Mouse (Mus musculus) urinary bladder, adult 18-20 months (tissue): Measurements from ENCODE around the gene Zfp422.
"Not testable (repeated sequence)": the region's sequence is repeated elsewhere in the genome, so short reads cannot be mapped to it uniquely, and the experiment has no call there.

ENCODE experiments used
- DNase-seq, 2 experiments: peaks; one replicate each; pipeline ENCODE4 v3.0.0; 2022; ENCODE audit warnings: low spot score in 2 of 2, mixed read lengths in 2 of 2

Zfp422 gene

GRCm38 (mm10) chr6:116649811-116650210 is 21.0 kb upstream of the Zfp422 start:
- peak in 1 of 2 experiments; percentile 41 for DNase-seq

DNA sequence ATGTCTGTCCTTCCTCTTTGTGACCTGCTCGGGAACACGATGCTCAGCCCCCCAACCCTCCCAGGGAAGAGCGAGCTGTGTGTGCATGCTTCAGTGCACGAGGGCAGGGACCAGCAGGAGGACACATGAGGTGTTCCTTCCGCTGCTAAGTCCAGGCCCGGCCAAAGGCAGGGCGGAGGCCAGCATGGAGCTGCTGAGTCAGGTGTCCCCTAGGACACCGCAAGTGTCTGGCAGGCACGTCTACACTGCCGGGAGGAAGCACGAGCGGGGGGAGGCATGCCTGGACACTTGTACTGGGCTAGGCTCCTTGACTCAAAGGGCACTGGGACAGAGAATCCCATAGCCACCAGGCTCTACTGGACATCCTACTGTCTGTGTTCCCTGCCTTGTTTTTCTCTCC is 19.0 kb upstream of the Zfp422 start:
- DNase-seq, result peak in 1 of 2 experiments; percentile 47

- DNase-seq, result no peak
These were observed 15.5 kb upstream of the Zfp422 start for GRCm38 (mm10) chr6:116644335-116644734.

DNA sequence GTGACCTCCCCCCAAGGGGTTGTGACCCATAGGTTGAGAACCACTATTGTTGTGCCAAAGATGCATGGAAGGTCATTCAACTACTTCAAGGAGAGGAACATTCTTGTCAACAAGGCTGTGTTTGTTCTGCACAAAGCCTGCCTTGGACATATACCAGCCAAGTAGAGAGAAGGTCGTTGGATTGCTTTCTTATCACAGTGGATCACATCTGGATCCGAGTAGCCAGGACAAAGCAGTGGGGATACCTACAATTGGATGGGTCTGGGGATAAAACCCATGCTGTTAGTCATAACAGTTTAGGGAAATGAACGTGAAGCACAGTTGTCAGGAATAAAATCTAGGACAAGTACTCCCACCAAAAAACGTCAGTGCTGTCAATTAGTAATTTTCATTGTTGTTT is 15.1 kb upstream of the Zfp422 start:
- DNase-seq, result no peak

DNA sequence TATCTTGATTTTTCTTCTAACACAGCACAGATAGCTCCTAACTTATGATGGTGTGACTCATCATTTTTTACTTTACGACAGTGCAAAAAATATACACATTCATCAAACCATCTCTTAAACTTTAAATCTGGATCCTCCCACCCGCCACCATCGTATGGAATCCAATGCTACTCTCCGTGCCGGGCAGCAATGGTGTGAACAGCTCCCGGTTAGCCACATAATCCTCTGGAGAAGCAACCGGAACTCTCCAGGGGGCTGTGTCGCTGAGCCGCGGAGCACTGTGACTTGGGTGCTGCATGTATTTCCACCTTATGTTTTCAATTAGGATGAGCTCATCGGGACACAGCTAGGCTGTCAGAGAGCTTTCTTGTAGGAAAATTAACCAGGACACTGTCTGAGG is 14.1 kb upstream of the Zfp422 start:
- DNase-seq, result no peak

DNA sequence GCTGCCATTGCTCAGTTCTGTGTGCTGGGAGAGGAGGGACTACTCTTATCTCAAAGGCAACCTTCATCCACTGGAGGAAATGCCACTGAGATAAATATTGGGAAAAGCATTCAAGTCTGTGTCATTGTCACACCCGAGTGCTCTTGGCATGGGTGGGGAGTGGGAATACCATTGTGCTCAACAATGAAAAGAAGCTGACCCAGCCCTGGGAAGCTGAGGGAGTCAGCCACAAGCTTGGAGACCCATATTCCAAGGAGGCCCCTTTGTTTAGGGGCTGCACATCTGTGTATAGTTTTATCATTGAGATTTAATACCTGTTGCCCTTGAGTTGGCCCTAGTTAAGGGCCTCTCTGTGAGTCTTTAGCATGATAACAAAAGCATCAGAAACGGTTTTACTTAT is 10.9 kb upstream of the Zfp422 start:
- no peak for DNase-seq

- no peak for DNase-seq
These were observed 10.1 kb upstream of the Zfp422 start for GRCm38 (mm10) chr6:116638871-116639270.

DNA sequence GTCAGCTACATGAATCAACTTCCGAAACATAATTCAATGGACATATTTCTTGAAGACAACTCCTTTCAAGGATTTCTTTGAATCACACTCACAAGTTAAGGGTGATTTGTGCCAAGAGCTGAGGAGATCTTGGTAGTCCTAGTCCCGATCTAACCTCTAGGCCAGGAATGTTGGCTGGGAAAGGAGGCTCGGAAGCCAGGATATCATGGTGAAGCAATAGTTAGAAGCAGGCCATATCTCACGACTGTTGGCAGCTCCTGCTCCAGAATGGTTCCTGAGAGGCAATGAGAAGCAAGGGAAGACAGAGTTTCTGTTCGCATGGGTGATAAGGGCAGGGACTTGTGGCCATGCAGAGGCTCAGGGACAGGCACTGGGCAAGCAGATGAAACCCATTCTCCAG is 8.7 kb upstream of the Zfp422 start:
- no peak for DNase-seq

DNA sequence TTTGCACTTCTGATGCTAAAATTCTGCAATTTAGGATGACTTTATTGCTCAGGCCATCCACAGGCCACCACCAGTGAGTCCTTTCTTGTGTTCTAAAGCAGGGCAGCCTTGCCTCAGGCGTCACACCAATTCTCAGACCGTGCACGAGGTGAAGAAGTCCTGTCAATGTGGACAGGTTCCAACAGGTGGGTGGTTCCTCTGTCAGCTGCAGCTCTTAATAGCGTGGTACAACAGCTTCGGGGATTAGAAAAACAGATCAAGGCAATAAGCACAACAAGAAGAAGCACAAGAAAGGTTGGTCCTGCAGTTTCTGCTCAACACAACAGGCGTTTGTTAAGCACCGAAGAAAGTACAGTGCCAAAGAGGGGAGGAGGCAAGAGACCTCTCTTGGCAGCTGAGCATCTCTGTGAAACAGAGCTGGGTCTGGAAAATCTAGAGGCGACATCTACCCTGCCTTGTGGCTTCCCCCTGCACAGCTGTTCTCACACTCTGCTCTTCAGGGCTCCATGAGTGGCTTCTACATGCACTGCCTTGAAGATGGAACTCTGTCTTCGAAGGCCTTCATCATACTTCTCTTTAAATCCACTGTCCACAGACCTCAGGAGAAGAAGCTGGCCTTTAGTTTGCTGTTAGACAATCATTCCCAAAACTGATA is 7.9 kb upstream of the Zfp422 start:
- no peak for DNase-seq

DNA sequence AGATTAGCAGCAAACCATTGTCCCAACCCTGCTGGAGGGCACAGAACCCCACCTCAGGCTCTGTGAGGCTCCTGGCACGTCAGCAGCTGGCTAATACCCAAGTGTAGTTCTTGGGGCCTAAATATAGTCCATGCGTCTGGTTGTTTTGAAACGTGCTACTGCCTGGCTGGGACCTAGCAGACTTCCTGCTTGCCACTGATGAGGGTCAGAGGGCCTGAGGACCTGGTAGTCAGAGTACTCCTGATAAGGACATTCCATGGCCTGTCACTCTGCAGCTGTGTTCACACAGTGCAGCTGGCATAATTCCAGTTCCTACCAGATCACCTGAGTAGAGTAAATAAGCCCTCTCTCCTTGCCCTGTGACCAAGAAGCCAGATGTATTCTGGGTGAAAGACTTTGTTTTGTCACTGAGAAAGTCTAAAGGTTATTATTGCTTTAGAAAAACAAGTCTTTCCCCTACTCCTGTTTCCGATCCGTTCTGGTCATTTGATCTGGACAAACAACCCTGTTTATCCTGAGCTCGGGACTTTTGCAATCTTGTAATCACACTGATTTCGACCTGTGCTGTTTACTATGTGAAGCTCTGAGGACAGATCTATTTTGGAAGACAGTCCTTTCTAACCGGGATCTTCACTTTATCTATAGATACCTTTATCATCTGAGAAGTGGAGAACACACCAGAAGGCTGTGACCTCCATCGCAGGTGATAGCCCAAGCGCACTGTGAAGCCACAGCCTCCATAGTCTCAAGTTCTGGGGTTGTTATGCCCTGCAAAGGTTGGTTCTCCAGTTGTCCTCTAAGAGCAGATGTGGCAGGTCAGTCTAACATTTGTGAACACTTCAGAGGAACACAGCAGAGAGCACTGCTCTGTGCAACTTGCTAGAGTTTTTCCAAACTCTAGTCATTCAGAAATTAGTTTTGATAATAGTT is 6.7 kb upstream of the Zfp422 start:
- peak; percentile 56 to 79 for DNase-seq

DNA sequence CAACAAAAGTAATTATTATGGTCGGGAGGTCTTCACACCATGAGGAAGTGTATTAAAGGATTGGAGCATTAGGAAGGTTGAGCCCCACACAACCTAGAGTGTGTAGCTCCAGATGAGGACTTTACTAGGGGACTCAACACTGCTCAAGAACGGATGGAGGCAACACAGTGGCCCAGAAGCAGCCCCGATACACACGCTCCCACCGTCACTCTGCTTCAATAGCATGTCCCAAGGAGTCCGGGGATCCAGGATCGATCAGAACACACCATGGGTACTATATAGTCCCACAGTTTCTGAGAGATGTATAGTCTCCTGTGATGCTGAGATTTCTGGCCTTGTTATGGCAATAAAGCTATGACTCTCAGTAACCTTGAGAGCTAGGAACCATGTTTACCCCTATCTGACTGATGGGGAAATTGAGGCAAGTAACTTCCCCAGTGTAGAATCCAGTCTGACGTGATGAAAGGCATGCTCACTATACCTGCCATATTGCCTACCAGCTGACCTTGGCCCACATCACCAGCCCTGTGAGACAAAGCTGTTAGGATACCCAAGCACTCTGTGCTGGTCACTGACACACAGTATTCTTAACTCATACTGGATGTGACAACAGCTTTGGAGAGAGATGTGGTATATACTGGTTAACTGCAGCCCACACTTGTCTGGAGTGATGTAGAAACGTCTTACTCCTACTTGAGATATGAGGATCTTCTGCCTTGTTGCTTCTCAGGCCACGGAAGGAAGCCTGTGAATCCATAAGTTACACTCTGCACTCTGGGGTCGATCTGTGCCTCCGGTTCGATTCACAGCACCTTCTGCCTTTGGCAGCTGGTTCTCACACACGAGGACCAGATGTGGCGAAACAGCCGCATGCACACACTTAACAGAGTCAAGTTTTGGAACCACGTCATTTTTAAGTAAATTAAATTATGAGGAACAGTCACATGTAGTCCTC is 5.2 kb upstream of the Zfp422 start:
- DNase-seq, result no peak

GRCm38 (mm10) chr6:116632129-116632528 is 3.3 kb upstream of the Zfp422 start:
- DNase-seq, result peak; percentile 65 to 72

DNA sequence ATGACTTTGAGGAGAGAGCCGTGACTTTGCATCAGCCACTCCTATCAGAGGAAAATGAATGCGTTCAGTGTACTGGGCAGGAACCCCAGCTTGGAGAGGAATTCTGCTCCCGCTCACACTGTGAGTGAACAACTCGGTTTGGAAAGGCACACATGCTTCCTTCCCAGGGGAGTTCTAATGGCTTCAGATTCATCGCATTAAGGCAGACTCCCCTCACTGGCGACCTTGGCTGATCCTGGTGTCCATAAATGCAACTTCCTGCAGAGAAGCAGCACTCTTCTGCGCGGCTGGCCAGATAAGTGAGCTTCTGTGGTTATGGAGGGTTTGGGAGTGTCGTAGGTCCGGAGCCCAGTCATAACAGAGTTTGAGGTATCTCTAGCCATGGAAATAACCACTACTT is 967 bp upstream of the Zfp422 start:
- no peak for DNase-seq

DNA sequence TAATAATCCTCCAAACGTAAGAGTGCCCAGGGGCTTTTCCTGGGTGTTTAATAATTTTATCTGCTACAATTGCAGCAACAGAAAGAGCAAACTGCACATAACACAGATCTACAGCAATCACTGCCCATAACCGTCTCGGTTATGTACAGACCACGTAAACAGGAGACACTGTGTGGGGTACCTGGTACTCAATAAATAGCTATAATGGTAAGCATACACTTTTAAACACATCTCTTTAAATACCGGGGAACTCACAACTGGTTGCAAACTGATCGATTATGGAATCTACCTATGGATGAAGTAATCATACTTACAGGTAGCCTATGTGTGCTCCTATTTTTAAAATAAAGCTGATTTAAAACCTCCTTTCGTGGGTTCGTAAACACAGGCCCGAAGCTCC is 704 bp downstream of the Zfp422 start:
- DNase-seq, result no peak

GRCm38 (mm10) chr6:116626417-116626816 is 2.4 kb downstream of the Zfp422 start:
- not testable (repeated sequence) for DNase-seq

GRCm38 (mm10) chr6:116621318-116622023 is 7.3 kb downstream of the Zfp422 start:
- no peak for DNase-seq

- DNase-seq, result no peak
These were observed 10.7 kb downstream of the Zfp422 start for GRCm38 (mm10) chr6:116618073-116618472.

DNA sequence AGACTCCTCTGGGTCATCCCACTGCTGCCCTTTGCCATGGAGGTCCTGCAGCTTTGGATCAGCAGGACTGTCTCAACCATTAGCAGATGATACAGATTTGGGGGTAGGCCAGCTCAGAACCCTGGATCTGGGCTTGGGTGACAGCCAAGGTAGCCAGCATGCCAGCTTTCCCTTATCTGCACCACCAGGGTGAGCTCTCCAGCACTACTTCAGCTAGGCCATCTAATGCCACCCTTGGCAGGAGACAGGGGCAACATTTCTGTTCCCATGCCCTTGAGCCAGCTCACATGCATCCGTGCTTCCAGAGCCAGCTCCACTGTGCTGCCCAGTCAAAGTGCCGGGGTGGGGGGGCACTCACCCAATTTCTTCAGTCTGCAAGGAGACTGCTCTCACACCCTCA is 13.1 kb downstream of the Zfp422 start:
- DNase-seq, result no peak

DNA sequence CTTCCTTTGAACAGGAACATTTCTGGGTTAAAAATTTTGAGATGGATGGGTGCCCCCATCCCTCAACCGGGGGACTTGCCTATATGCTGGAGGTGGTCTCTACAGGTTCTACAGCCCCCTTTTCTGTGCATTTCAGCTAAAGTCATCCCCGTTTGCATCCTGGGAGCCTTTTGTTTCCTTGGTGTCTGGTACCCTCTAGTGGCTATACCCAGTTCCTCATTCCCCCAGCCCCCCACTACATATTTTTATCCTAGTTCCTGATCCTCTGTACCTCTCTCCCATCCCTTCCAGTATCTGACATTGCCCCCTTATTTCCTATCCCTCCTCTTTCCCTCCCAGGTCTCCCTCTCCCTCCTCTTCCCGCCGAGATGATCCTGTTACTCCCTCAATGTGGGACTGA is 21.6 kb downstream of the Zfp422 start:
- no peak for DNase-seq

GRCm38 (mm10) chr6:116600969-116601368 is 27.8 kb downstream of the Zfp422 start:
- DNase-seq, result not testable (repeated sequence)

- DNase-seq, result no peak
These were observed 44.7 kb downstream of the Zfp422 start, which contains the start of gene Olfr215 for GRCm38 (mm10) chr6:116584095-116584494. Gene Olfr215, minus strand, starts transcription at chr6:116584195.
